Mouse (Mus musculus): ENCODE data around the gene Oard1. TPM values are rescaled to one million over a fixed set of nuclear protein-coding genes. Genes with fewer than 3 reads are reported as not detected.
A peak's percentile ranks its signal among the peaks of the same experiment; 100 is the strongest.

The Oard1 gene
- 10 to 100 TPM in 15 of 26 experiments, 1 to 10 TPM in 11; 1.7 to 25.8 (median 10.7) TPM for total RNA-seq (2018; cell fraction: chromatin; rRNA removed)
- 10 to 100 TPM in 25 of 26 experiments, 1 to 10 TPM in 1; 10.0 to 28.3 (median 19.7) TPM for total RNA-seq (2018; cell fraction: cytosol; rRNA removed)
- total RNA-seq (2018; cell fraction: nucleus; rRNA removed) = 10 to 100 TPM in 18 of 26 experiments, 1 to 10 TPM in 8; 4.9 to 30.3 (median 15.5) TPM
- polyA plus RNA-seq (2018) = 22.0 to 30.1 TPM (median 23.8 TPM) in 3 replicates

- peak within 1 kb of the TSS; percentile 89 for H3K27ac ChIP-seq
- H3K36me3 ChIP-seq (ENCODE audit: inconsistent target) = peaks cover 12% of the 10 kb centered on the region; the same call in 1 of the 2 replicates
- H3K79me2 ChIP-seq (ENCODE audit: inconsistent target) = peaks cover 53% of the 10 kb centered on the region
- under 1% methylated on average over 75 of the region's 84 CpGs for WGBS (ENCODE audit: missing documents)
- peak within 1 kb of the TSS; percentile 90 for H3K4me3 ChIP-seq (ENCODE audit: inconsistent target)
Observed at GRCm38 (mm10) chr17:48409380-48410298, at the start of gene Oard1, which contains the start of gene Nfya. TSS of gene Oard1 (plus strand) at chr17:48410014. TSS of gene Nfya (minus strand) at chr17:48409906.

DNA sequence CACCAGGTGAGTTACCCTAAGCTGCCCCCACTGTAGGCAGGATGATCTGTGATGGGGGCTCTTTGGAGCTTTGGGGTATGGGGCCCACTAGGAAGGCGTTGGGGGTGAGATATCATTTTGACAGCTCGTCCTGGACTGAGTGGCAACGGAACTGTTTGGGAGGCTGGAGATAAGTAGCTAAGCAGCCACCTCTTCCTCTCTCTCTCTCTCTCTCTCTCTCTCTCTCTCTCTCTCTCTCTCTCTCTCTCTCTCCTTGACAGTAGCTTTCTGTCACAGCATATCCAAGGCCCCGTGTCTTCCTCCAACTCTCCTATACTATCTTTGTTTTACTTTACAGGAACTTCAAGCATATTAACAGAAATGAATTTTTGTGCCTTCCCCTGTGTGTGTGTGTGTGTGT lies 49.4 kb upstream of the Oard1 start:
- WGBS (ENCODE audit: missing documents) = 46% methylated on average over 3 of the region's 4 CpGs
- Histone ChIP-seq H3K36me3 (ENCODE audit: inconsistent target) (no peaks in the 10 kb centered on the region), H3K27ac (no peak overlapping the region), H3K79me2 (ENCODE audit: inconsistent target) (no peaks in the 10 kb centered on the region), H3K4me3 (ENCODE audit: inconsistent target) (no peak overlapping the region)

GRCm38 (mm10) chr17:48362346-48362745 lies 47.5 kb upstream of the Oard1 start:
- H3K36me3 ChIP-seq (ENCODE audit: inconsistent target) = no peaks in the 10 kb centered on the region
- WGBS (ENCODE audit: missing documents) = 82% methylated on average over 3 of the region's 3 CpGs
- H3K27ac ChIP-seq = no peak overlapping the region
- no peaks in the 10 kb centered on the region for H3K79me2 ChIP-seq (ENCODE audit: inconsistent target)
- no peak overlapping the region for H3K4me3 ChIP-seq (ENCODE audit: inconsistent target)

- no peaks in the 10 kb centered on the region for H3K79me2 ChIP-seq (ENCODE audit: inconsistent target)
- no peaks in the 10 kb centered on the region for H3K36me3 ChIP-seq (ENCODE audit: inconsistent target)
- WGBS (ENCODE audit: missing documents) = 87% methylated on average over 8 of the region's 8 CpGs
- no peak overlapping the region for H3K4me3 ChIP-seq (ENCODE audit: inconsistent target)
- H3K27ac ChIP-seq = no peak overlapping the region
Observed at GRCm38 (mm10) chr17:48362966-48363365, 46.8 kb upstream of the Oard1 start.

DNA sequence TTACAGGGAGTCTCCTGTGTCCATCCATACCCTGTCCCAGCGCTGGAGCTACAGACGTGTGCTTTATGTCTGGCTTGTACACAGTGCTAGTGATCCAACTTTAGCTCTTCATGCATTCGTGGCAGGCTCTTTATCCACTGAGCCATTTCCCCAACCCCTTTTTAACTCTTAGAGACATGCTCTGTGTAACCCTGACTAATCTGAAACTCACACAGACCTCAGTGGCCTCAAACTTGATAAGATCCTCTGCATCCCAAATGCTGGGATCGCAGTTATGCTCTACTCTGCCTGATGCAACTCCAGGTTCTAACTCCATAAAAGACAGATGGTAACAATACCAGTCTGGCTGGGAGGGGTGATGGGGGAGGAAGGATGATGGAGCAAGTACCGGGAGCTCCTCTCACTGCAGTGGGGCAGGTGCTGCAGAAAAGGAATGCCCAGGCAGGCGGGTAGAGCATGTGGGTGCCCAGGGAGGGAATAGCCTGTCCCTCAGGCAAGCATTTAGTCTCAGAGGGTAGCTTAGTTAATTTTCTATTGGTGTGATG lies 46.3 kb upstream of the Oard1 start:
- 89% methylated on average over 6 of the region's 6 CpGs for WGBS (ENCODE audit: missing documents)
- Histone ChIP-seq H3K36me3 (ENCODE audit: inconsistent target) (no peaks in the 10 kb centered on the region), H3K27ac (no peak overlapping the region), H3K79me2 (ENCODE audit: inconsistent target) (no peaks in the 10 kb centered on the region), H3K4me3 (ENCODE audit: inconsistent target) (no peak overlapping the region)

DNA sequence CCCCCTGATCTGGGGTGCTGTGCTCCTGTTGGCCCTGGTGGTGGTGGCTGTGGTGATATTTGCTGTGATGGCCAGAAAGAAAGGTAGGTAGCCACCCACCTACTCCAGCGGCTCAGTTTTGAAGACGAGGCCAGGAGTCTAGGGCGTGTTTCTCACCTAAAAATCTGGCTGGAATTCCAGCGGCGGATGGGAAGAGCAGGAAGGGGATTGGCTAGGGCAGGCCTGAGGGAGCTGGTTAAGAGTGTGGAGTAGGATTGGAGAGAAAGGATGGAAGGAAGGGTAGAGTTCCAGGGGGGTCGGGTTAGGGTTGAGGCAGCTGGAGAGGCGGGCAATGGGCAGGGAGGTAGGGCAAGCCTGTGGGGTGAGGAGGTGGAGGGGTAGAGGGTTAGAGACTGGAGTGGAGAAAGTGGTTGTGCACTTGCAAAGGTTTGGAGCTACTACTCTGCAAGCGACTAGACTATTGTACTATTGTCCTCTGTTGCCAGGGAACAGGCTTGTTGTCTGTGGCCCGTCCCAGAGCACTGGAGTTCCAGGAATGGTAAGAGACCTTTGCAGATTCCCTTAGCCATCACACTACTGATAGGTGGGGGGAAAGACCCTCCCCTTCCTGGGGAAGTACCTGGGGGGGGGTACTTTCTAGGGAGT lies 44.2 kb upstream of the Oard1 start:
- 87% methylated on average over 8 of the region's 9 CpGs for WGBS (ENCODE audit: missing documents)
- Histone ChIP-seq H3K4me3 (ENCODE audit: inconsistent target) (no peak overlapping the region), H3K36me3 (ENCODE audit: inconsistent target) (no peaks in the 10 kb centered on the region), H3K27ac (no peak overlapping the region), H3K79me2 (ENCODE audit: inconsistent target) (no peaks in the 10 kb centered on the region)

DNA sequence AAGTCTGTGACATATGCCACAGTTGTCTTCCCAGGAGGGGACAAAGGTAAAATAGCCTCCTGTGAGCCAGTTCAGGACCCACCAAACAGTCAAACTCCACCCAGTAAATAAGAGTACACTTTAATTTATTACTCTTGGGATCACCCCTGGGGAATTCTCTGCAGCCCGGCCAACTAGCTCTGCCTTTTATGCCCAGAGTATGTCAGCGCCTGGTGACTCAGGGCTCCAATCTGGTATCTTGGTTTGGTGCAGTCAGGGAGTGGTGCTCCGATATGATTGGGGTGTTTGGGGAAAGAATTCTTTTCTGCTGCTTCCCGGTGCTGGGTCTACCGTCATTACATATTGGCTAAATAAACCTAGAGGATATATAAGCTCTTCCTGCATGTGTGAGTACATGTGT lies 43.0 kb upstream of the Oard1 start:
- H3K27ac ChIP-seq = no peak overlapping the region
- 96% methylated on average over 4 of the region's 5 CpGs for WGBS (ENCODE audit: missing documents)
- H3K79me2 ChIP-seq (ENCODE audit: inconsistent target) = no peaks in the 10 kb centered on the region
- H3K4me3 ChIP-seq (ENCODE audit: inconsistent target) = no peak overlapping the region
- H3K36me3 ChIP-seq (ENCODE audit: inconsistent target) = no peaks in the 10 kb centered on the region

DNA sequence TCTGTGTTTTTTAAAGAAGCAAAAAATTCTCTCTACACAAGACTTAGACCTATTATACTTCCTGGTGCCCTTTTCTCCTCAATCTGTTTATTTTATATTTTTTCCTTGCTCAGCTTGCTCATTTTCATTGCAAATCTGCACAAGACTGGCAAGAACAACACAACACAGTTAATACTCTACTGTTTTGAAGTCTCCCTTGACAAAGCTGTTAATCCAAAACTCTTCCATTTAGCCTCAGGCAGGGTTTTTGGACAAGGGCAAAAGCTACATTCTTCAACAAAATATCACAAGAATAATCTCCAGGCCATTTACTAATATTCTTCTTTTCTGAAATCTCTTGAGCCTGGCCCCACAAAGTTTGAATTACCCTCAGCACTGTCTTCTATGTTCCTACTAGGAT lies 38.2 kb upstream of the Oard1 start:
- H3K79me2 ChIP-seq (ENCODE audit: inconsistent target) = no peaks in the 10 kb centered on the region
- H3K4me3 ChIP-seq (ENCODE audit: inconsistent target) = no peak overlapping the region
- H3K36me3 ChIP-seq (ENCODE audit: inconsistent target) = no peaks in the 10 kb centered on the region
- H3K27ac ChIP-seq = no peak overlapping the region

DNA sequence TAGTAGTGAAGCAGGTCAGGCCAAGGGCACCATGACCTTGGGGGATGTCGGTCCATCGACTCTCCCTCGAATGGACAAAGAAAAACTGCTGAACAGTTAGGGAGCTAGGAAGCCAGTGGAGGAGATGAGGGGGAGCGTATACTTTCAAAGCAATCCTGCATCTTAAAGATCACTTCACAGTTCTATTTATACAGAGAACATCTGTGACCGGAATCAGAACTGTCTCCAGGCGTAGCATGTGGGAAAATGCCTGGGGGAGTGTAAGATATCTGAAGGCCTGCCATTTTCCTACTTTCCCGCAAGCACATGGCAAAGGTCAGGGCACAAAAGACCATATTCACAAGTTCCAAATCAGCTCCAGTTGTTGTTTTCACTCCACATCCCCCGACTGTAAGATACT lies 36.8 kb upstream of the Oard1 start:
- H3K27ac ChIP-seq = no peak overlapping the region
- no peak overlapping the region for H3K4me3 ChIP-seq (ENCODE audit: inconsistent target)
- 98% methylated on average over 8 of the region's 8 CpGs for WGBS (ENCODE audit: missing documents)
- no peaks in the 10 kb centered on the region for H3K79me2 ChIP-seq (ENCODE audit: inconsistent target)
- no peaks in the 10 kb centered on the region for H3K36me3 ChIP-seq (ENCODE audit: inconsistent target)

DNA sequence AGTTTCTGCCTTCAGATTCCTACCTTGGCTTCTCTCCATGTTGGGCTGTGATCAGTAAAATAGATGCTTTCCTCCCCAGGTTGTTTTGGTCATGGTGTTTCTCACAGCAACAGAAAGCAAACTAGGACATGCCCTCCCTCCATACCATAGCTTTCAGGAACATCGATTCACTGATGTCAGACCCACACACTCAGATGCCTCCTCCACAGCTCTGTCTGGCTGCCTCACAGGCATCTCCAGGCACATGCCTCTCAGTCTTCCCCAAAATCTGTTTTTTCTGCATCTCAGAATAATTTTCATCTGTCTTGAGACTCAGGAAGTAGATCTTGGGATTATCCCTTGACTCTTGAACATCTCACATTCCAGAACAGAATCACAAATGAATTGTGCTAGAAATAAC lies 33.7 kb upstream of the Oard1 start:
- H3K36me3 ChIP-seq (ENCODE audit: inconsistent target) = no peaks in the 10 kb centered on the region
- no peak overlapping the region for H3K4me3 ChIP-seq (ENCODE audit: inconsistent target)
- H3K27ac ChIP-seq = no peak overlapping the region
- WGBS (ENCODE audit: missing documents) = 100% methylated on average over 1 of the region's 1 CpGs
- no peaks in the 10 kb centered on the region for H3K79me2 ChIP-seq (ENCODE audit: inconsistent target)

GRCm38 (mm10) chr17:48379050-48379449 lies 30.8 kb upstream of the Oard1 start:
- Histone ChIP-seq H3K36me3 (ENCODE audit: inconsistent target) (no peaks in the 10 kb centered on the region), H3K27ac (no peak overlapping the region), H3K4me3 (ENCODE audit: inconsistent target) (no peak overlapping the region), H3K79me2 (ENCODE audit: inconsistent target) (no peaks in the 10 kb centered on the region)

DNA sequence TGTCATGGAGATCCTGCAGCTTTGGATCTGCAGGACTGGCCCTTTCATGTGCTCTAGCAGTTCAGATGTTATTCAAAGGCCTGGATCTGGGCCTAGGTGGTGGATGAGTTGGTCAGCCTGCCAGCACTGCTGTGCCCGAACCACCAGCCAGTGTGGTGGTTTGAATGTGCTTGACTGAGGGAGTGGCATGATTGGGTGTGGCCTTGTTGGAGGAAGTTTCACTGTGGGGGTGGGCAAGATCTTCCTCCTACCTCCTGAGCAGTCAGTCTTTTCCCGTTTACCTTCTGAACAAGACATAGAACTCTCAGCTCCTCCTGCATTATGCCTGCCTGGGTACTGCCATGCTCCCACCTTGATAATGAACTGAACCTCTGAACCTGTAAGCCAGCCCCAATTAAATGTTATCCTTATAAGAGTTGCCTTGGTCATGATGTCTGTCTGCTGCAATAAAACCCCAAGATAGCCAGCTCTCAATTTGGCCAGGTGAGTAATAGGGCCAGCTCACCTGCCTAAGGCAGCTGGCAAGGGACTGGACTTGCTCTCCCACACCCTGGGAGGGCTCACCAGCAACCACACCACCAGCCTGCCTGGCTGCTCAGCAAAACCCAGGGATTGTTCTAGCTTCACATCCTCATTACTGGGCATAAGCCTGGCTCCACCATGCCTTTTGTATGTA lies 23.9 kb upstream of the Oard1 start:
- Histone ChIP-seq H3K4me3 (ENCODE audit: inconsistent target) (no peak overlapping the region), H3K27ac (no peak overlapping the region), H3K36me3 (ENCODE audit: inconsistent target) (peaks cover 45% of the 10 kb centered on the region), H3K79me2 (ENCODE audit: inconsistent target) (no peaks in the 10 kb centered on the region)
- 39% methylated on average over 2 of the region's 2 CpGs for WGBS (ENCODE audit: missing documents)

DNA sequence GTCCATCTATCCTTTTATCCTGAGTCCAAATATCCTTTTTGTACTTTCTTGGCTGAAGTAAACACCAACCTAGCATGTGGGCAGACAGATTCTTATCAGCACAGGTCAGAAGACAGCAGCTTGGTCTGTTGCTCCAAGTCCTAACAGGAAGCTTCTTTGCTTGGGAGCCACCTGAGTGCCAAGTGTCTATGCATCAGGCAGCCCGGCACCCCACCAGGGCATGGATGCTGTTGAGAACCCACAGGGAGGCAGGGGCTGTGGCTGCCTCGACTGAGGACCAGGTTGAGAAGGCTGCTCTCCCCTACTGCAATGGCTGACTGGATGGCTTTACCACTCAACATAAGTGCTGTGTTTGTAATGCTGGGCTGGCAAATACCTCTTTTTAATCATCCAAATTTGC lies 21.1 kb upstream of the Oard1 start:
- Histone ChIP-seq H3K36me3 (ENCODE audit: inconsistent target) (peaks cover 73% of the 10 kb centered on the region), H3K79me2 (ENCODE audit: inconsistent target) (peaks cover 10% of the 10 kb centered on the region; the same call in 1 of the 2 replicates), H3K4me3 (ENCODE audit: inconsistent target) (no peak overlapping the region), H3K27ac (no peak overlapping the region)
- WGBS (ENCODE audit: missing documents) = 97% methylated on average over 2 of the region's 2 CpGs

DNA sequence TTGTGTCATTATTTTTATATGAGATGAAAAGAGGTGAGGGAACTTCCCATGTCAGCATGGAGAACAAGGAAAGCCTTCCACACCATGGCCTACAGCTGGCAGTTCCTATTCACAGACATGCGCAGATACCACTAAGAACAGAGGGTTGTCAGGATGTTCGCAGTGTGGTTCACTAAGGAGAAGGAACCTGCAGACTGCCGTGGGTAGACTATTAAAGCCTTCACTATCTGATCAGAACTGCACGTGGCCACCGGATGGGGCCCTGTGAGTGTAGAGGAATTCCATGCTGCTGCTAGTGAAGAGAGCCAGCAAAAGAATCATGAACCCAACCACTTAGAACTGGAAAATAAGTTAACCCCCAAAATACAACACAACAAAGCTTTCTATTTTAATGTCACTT lies 20.4 kb upstream of the Oard1 start:
- 93% methylated on average over 5 of the region's 5 CpGs for WGBS (ENCODE audit: missing documents)
- Histone ChIP-seq H3K4me3 (ENCODE audit: inconsistent target) (no peak overlapping the region), H3K27ac (no peak overlapping the region), H3K36me3 (ENCODE audit: inconsistent target) (peaks cover 80% of the 10 kb centered on the region), H3K79me2 (ENCODE audit: inconsistent target) (peaks cover 17% of the 10 kb centered on the region; the same call in 1 of the 2 replicates)

Data from macrophage (primary cell).